Mouse (Mus musculus) adrenal gland, adult 8-10 months (tissue): ENCODE results near the gene Yeats4. TPM values are rescaled to one million over a fixed set of nuclear protein-coding genes. Genes with fewer than 3 reads are reported as not detected.

Experiments used
- DNase-seq: peaks from one replicate; pipeline ENCODE4 v3.0.0; 2022
- total RNA-seq, 4 experiments: library from RNA; stranded (reverse); gene quantifications; 2 replicates each; pipeline ENCODE4 v1.2.4; 2022

The Yeats4 gene
- total RNA-seq, 4 experiments from 2014 or later = 39.3 to 42.6 (median 41.5) TPM

DNA sequence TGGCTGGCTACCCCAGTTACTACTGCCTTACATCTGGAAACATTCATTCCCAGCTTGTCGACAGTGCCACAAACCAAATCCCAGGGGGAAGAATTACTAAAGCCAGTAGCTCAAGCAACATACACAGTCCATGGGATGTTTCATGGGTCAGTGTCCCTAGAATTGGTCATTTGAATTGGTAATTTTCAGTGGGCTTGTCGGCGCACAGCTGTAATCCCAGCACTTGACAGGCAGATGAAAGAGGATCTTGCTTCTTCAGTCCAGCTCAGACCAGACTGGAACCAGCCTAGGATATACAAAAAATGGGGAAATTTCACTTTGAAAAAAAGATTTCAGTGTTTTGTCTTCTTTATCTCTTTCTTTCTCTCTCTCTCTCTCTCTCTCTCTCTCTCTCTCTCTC is 24.6 kb downstream of the Yeats4 start:
- DNase-seq = no peak

DNA sequence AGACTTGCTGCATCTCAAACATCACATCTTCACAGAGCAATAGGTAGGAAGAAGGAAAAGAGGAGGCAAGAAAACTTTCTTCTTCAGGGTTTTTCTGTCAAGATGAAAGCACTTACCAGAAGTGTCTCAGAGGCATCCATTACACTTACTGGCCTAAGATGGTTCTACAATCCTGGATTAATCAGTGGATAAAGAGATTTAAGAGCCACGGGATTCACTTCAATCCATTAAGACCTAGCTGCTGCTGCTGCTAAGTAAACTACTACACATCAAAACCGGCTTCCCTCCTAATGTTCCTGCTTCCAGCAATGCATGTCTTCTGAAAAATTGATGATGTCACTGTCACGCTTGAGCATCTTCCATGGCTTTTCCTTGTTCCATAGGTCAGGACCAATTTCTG is 27.6 kb downstream of the Yeats4 start:
- DNase-seq = no peak

DNA sequence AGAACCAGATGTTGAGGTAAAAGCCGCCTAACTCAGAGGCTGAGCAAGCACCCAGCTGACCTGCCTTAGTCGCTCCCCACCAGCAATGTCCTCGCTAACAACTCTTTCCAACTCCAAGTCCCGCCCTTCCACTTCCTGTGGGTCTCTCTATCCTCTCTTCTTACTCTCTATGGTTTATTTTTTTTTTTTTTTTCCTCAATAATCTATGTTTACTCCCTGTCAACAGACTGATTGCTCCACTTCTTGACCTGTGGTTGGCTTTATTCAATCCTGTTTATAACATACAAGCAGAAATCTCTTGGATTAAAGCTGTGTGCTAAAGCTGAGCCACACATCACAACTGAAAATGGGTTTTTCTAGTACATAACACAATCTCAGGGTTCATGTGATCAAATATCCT is 28.6 kb downstream of the Yeats4 start:
- no peak for DNase-seq

DNA sequence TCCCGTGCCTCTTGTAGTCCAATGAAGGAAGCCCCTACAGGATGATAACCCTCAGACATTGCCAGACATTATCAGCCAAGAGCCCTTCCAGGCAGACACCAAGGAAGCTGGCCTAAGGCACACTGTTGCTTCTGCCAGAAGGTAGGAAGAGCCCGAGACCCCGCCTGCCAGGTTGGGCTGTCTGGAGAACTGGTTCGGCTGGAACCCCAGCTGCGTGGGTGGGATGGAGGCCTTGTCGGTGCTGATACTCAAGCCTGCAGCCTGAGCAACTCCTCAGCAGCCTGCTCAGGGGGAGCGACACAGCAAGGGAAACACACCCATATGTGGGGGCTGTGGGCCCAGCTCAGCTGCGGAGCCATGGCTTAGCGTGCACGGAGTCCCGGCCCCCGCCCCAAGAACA is 29.3 kb downstream of the Yeats4 start:
- no peak for DNase-seq

DNA sequence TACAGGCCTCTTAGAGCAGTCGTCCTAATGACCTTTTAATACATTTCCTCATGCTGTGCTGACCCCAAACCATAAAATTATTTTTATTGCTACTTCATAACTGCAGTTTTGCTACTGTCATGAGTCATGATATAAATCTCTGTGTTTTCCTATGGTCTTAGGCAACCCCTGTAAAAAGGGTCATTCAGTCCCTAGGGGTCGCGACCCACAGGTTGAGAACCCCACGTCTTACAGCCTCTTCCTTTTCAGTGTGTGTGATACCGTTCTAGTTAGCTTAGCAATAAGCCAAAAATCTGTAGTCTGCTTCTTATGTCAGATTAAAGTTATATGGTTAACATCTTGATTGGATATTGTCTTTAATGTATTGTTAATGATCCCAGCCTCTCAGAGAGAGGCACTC is 30.9 kb downstream of the Yeats4 start:
- DNase-seq = no peak

DNA sequence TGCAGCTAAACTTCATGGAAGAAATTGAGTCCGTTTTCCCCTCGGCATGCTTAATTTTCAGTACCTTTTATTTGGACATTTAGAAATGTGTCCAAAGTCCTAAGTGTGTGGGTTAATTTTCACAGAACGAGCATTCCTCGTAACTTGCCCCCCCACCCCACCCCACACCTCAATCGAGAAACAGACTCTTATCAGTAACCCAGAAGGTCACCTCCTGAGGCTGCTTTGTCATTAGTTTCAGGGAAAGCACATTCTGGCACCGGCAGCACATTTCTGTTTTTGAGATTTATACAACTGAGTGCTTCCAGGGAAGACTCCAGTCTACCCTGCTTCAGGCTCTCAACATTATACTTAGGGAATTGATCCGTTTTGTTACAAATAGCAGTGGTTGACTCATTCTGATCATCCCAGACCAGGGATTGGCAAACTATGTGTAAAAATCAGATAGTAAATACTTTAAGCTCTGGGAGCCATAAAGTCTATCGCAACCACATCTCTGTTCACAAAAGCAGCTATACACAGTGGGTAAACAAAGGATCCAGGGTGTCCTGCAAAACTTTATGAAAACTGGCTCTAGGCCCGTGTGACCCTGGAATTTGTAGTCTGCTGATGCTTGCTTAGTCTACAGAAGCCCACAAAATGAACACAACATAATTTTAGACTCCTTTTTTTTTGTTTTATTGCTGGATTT is 38.8 kb downstream of the Yeats4 start:
- DNase-seq = no peak

DNA sequence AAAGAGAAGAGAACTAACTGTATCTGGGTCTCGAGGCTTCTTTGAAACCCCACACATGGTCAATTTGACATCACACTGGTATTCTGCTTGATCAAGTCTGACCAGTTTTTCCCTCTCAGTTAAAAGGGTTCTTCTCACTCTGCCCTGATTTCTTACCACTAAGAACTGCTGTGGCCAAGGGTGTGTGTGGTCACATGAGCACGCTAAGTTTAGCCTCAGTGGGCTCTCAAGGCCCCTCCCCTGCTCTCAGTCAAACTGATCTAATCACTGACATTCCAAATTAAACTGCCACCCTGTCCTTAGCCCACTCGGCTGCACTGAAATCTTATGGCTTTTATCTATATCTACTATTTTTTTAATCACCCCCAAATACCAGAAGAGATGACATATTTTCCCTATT is 43.2 kb downstream of the Yeats4 start:
- DNase-seq = no peak

DNA sequence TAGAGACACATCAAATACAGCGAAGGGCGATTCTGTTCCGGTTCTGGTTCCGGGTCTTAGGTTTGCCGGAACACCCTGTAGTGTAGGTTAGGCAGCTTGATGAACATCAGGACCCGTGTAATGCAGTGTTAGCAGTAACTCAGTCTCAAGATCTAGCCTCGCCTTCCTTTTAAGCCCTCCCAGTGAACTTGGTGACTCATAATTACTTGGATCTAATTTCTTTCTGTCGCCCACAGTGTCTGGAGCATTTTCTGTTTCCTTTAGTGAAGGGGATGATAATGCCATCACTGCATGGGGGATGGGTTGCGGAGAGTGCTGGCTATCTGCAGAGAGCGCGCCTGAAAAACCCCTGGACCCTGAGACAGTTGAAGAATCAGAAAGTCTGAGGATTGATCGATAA is 49.7 kb downstream of the Yeats4 start:
- DNase-seq = no peak

DNA sequence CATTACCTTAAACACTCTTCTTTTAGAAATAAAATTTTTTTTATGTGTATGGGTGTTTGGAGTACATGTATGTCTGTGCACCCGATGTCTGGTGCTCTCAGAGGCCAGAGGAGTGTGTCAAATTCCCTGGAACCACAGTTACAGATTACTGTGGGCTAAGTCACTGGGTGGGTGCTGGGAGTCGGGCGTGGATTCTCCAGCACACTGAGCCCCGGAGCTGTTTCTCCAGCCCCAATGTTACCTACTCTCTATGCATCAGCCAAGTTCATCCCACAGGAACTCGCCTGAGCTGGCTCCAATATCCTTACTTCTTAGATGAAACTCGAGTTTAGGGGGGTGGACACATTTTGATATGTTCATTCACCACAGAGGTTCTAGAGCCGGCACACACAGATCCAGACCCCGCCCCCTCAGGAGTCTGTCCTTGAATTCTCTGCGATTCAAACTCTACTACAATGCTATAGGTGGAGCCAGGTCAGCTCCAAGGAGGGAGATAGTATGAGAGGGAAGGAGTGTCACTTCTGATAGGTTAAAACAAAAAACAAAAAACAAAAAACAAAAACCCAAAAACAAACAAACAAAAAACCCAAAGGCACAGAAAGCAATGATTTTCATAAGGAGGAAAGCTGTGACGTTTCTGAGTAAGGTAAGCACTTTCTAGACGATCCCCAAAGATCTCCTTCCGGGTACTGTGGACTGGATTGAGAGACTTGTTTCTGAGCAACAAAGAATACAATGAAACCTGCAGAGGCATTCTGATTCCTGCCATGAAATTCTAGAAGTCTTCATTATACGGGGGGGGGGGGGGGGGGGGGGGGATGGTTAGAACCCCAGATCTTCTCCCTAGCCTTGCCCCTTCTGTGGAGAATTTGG is 50.5 kb downstream of the Yeats4 start:
- no peak for DNase-seq

DNA sequence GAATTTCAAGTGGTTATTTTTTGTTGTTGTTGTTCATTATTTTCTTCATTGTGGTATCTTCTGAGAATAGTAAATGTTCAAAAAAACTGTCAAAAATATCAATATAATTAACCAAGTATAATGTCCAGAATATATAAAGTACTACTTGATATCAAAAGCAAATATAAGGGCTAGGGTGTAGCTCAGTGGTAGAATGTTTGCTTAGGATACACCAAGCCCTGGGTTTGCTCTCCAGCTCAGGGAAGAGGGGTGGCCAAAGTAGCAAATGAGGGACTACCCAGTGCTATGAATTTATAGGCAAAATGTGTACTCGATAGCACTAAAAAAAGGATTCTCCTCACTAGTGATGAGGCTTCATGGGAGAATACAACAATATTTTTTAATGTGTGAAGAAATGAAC is 51.2 kb downstream of the Yeats4 start:
- DNase-seq = no peak

DNA sequence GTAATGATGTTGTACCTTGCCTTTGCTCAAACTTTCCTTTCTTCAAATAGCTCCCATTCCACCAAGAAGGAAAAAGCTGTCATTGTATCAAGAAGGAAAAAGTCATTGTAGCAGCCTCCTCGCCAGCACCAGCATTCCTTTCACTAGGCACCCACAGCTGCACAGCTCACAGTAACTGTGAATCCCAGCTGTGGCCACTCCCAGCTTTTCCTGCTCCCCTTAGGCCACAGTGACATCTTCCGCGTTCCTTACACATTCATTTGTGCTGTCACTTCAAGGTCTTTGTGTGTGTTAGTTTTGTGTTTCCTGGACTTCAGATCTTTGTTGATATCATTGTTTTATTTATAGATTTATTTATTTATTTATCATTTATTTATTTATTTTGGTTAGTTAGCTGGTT is 52.2 kb downstream of the Yeats4 start:
- no peak for DNase-seq

DNA sequence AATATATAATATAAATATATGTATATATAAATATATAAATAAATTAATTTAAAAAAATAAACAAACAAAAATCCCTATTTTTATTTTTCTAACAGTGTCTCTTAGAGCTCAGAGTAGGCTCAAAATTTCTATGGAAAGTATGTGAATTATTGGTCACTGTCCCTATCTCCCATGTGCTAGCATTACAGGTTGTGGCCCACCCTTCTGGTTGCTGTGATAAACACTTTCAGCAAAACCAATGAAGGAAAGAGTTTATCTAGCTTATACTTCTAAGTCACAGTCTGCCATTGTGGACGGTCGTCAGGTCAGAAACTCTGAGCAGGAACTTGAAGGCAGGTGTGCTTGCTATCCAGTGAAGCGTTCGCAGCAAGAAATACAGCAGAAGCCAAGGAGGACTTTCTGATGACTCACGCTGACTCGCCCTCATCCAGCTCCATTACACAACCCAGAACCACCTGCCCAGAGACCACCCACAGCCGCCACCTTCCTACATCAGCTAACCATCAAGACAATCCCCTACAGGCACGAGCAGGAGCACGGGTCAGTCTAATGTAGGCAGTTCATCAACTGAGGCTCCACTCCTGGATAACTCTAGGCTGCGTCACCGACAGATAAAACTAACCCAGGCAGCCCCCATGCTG is 57.4 kb downstream of the Yeats4 start:
- DNase-seq = no peak

Other genes with a start within 250 kb of the Yeats4 start
- gene Best3, start 238.2 kb downstream of the Yeats4 start, total RNA-seq = 1 to 10 TPM in 1 of 4 experiments, under 1 TPM in 3; 0.31 to 1.0 (median 0.69) TPM
- not detected for gene Lrrc10, start 179.2 kb downstream of the Yeats4 start, total RNA-seq
- gene Cct2, start 160.7 kb downstream of the Yeats4 start, total RNA-seq = 100 to 1,000 TPM; 184 to 239 (median 209) TPM
- gene Frs2, start 76.0 kb downstream of the Yeats4 start, total RNA-seq = 10 to 100 TPM; 26.8 to 34.1 (median 29.6) TPM
- not detected for gene 9530003J23Rik, start 14.2 kb upstream of the Yeats4 start, total RNA-seq
- 100 to 1,000 TPM; 174 to 471 (median 338) TPM for gene Lyz2, start 57.8 kb upstream of the Yeats4 start, total RNA-seq
- 10 to 100 TPM; 13.9 to 37.6 (median 25.4) TPM for gene Lyz1, start 68.4 kb upstream of the Yeats4 start, total RNA-seq
- 10 to 100 TPM; 62.6 to 94.5 (median 80.2) TPM for gene Cpsf6, start 155.5 kb upstream of the Yeats4 start, total RNA-seq